Mouse (Mus musculus) ES-Bruce4 (cell line): ENCODE data around the gene Tex48.

Experiments used
- CTCF ChIP-seq: IDR thresholded peaks from one replicate; pipeline ENCODE4 v1.8.1; 2011; ENCODE audit warnings: low read depth, low read length
- EP300 ChIP-seq: IDR thresholded peaks from 2 replicates; pipeline ENCODE4 v1.6.1; 2011; ENCODE audit warnings: low read depth, low read length; ENCODE audit not compliant: insufficient read depth
- POLR2A ChIP-seq: IDR thresholded peaks from one replicate; pipeline ENCODE4 v1.8.1; 2011; ENCODE audit warnings: low read length; ENCODE audit not compliant: insufficient read depth

DNA sequence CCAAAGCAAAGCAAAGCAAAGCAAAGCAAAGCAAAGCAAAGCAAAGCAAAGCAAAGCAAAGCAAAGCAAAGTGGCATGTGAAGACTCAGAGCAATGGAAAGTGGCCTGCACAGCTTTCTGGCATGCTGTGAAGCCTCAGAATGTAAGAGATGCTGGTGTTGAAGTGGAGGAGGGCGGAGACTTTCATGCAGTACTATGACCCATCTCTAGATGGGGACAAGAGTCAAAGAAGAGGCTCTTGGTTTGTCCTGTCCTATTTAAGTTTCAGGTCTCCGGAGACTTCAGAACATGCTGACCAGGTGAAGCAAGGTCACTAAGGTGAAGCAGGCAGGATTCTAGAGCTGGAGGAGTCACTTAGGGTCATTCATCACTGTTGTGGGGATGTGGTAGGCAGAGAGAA is 367 bp downstream of the Tex48 start:
- no peak for TF ChIP-seq EP300
- TF ChIP-seq CTCF: no peak
- no peak for TF ChIP-seq POLR2A
